Mouse (Mus musculus) 3134 (cell line): ENCODE data around the gene Uso1.

Experiments
- DNase-seq: peaks from one replicate; pipeline ENCODE4 v3.0.0-alpha.2; 2011; ENCODE audit warnings: low spot score; ENCODE audit not compliant: insufficient read length; ENCODE audit errors: extremely low read depth

Uso1 gene

GRCm38 (mm10) chr5:92231836-92232235, 94.1 kb downstream of the Uso1 start:
- DNase-seq = no peak

GRCm38 (mm10) chr5:92233366-92233765, 95.6 kb downstream of the Uso1 start:
- no peak for DNase-seq

GRCm38 (mm10) chr5:92234939-92235557, 97.3 kb downstream of the Uso1 start:
- no peak for DNase-seq

GRCm38 (mm10) chr5:92239333-92240232, 101.8 kb downstream of the Uso1 start:
- DNase-seq = peak; percentile 26

- DNase-seq = no peak
Observed at GRCm38 (mm10) chr5:92240769-92241168, 103.0 kb downstream of the Uso1 start.

- no peak for DNase-seq
Observed at GRCm38 (mm10) chr5:92244900-92245299, 107.2 kb downstream of the Uso1 start.

- no peak for DNase-seq
Observed at GRCm38 (mm10) chr5:92245483-92245882, 107.7 kb downstream of the Uso1 start.

- DNase-seq = no peak
Observed at GRCm38 (mm10) chr5:92248614-92249013, 110.9 kb downstream of the Uso1 start.

GRCm38 (mm10) chr5:92252031-92252430, 114.3 kb downstream of the Uso1 start:
- no peak for DNase-seq
